Mouse (Mus musculus): ENCODE measurements around the gene Mrm3. TPM values are rescaled to one million over a fixed set of nuclear protein-coding genes. Genes with fewer than 3 reads are reported as not detected.
A peak's percentile ranks its signal among the peaks of the same experiment; 100 is the strongest.

Mrm3 gene
- total RNA-seq, 2 experiments from 2014 or later, result 11.3 to 16.2 TPM

GRCm38 (mm10) chr11:76278960-76279852 is 35.7 kb downstream of the Mrm3 start:
- intact Hi-C loops (cut with DNase I), result no loop called here
- no peak for TF ChIP-seq CTCF (IDR thresholded peaks at IDR 0.05)
- no peak for DNase-seq

GRCm38 (mm10) chr11:76279971-76280370 is 36.5 kb downstream of the Mrm3 start:
- no peak for TF ChIP-seq CTCF (IDR thresholded peaks at IDR 0.05)
- H3K4me3 ChIP-seq, result no peak overlapping the region
- no peak overlapping the region for H3K27ac ChIP-seq
- DNase-seq, result no peak
- intact Hi-C loops (cut with DNase I), result no loop called here

More at GRCm38 (mm10) chr11:76278960-76279852, 35.7 kb downstream of the Mrm3 start:
- no peak overlapping the region for H3K4me3 ChIP-seq
- peak overlapping the region; percentile 24; the same call in 1 of the 2 replicates for H3K27ac ChIP-seq

- no peak for TF ChIP-seq CTCF (IDR thresholded peaks at IDR 0.05)
- no peak for DNase-seq
- Histone ChIP-seq H3K4me3 (no peak overlapping the region), H3K27ac (peak overlapping the region; percentile 35; the same call in 1 of the 2 replicates)
- intact Hi-C loops (cut with DNase I), result no loop called here
Measured at GRCm38 (mm10) chr11:76283841-76284240, 40.3 kb downstream of the Mrm3 start.

- Histone ChIP-seq H3K4me3 (no peak overlapping the region), H3K27ac (peak overlapping the region; percentile 59)
- no peak for TF ChIP-seq CTCF (IDR thresholded peaks at IDR 0.05)
- intact Hi-C loops (cut with DNase I), result no loop called here
- peak; percentile 62 for DNase-seq
Measured at GRCm38 (mm10) chr11:76285431-76286075, 42.0 kb downstream of the Mrm3 start.

- Histone ChIP-seq H3K4me3 (no peak overlapping the region), H3K27ac (peak overlapping the region; percentile 59)
- TF ChIP-seq CTCF (IDR thresholded peaks at IDR 0.05), result no peak
- peak; percentile 38 for DNase-seq
- intact Hi-C loops (cut with DNase I), result no loop called here
Measured at GRCm38 (mm10) chr11:76286534-76287126, 43.1 kb downstream of the Mrm3 start.

GRCm38 (mm10) chr11:76287301-76287700 is 43.8 kb downstream of the Mrm3 start:
- intact Hi-C loops (cut with DNase I), result no loop called here
- no peak for TF ChIP-seq CTCF (IDR thresholded peaks at IDR 0.05)
- no peak for DNase-seq
- Histone ChIP-seq H3K4me3 (no peak overlapping the region), H3K27ac (peak overlapping the region; percentile 59)

GRCm38 (mm10) chr11:76288645-76289044 is 45.1 kb downstream of the Mrm3 start:
- TF ChIP-seq CTCF (IDR thresholded peaks at IDR 0.05), result no peak
- Histone ChIP-seq H3K4me3 (no peak overlapping the region), H3K27ac (no peak overlapping the region; the same call in 1 of the 2 replicates)
- DNase-seq, result no peak
- intact Hi-C loops (cut with DNase I), result no loop called here

- DNase-seq, result peak; percentile 39
- intact Hi-C loops (cut with DNase I), result no loop called here
- TF ChIP-seq CTCF (IDR thresholded peaks at IDR 0.05), result no peak
- Histone ChIP-seq H3K27ac (peak overlapping the region; percentile 44), H3K4me3 (no peak overlapping the region)
Measured at GRCm38 (mm10) chr11:76290367-76290766, 46.9 kb downstream of the Mrm3 start.

- DNase-seq, result no peak
- TF ChIP-seq CTCF (IDR thresholded peaks at IDR 0.05), result no peak
- Histone ChIP-seq H3K4me3 (peak overlapping the region; percentile 62), H3K27ac (peak overlapping the region; percentile 85)
- intact Hi-C loops (cut with DNase I), result no loop called here
Measured at GRCm38 (mm10) chr11:76291960-76292359, 48.4 kb downstream of the Mrm3 start.

- peak overlapping the region; percentile 85 for H3K27ac ChIP-seq
- peak overlapping the region; percentile 62 for H3K4me3 ChIP-seq
- peak; percentile 78 for DNase-seq
- no peak for TF ChIP-seq CTCF (IDR thresholded peaks at IDR 0.05)
- intact Hi-C loops (cut with DNase I), result no loop called here
Measured at GRCm38 (mm10) chr11:76292398-76292797, 48.9 kb downstream of the Mrm3 start.

GRCm38 (mm10) chr11:76292831-76293230 is 49.3 kb downstream of the Mrm3 start:
- DNase-seq, result peak; percentile 38
- no peak for TF ChIP-seq CTCF (IDR thresholded peaks at IDR 0.05)
- intact Hi-C loops (cut with DNase I), result no loop called here
- Histone ChIP-seq H3K27ac (peak overlapping the region; percentile 85), H3K4me3 (peak overlapping the region; percentile 62)

- Histone ChIP-seq H3K4me3 (no peak overlapping the region), H3K27ac (peak overlapping the region; percentile 85)
- TF ChIP-seq CTCF (IDR thresholded peaks at IDR 0.05), result no peak
- intact Hi-C loops (cut with DNase I), result no loop called here
- DNase-seq, result no peak
Measured at GRCm38 (mm10) chr11:76294078-76294477, 50.6 kb downstream of the Mrm3 start.

GRCm38 (mm10) chr11:76294836-76295235 is 51.3 kb downstream of the Mrm3 start:
- DNase-seq, result no peak
- no peak for TF ChIP-seq CTCF (IDR thresholded peaks at IDR 0.05)
- Histone ChIP-seq H3K27ac (peak overlapping the region; percentile 33), H3K4me3 (no peak overlapping the region)
- intact Hi-C loops (cut with DNase I), result no loop called here

All from gastrocnemius, adult 2 months (tissue).